Mouse (Mus musculus) retina, postnatal 7 days (tissue): ENCODE measurements around the gene Gm6904.
"Not testable (repeated sequence)": the region's sequence is repeated elsewhere in the genome, so short reads cannot be mapped to it uniquely, and the experiment has no call there.

Experiments
- DNase-seq: peaks from one replicate; pipeline ENCODE4 v3.0.0-alpha.2; 2012; ENCODE audit warnings: low read depth, low spot score

Gm6904 gene

DNA sequence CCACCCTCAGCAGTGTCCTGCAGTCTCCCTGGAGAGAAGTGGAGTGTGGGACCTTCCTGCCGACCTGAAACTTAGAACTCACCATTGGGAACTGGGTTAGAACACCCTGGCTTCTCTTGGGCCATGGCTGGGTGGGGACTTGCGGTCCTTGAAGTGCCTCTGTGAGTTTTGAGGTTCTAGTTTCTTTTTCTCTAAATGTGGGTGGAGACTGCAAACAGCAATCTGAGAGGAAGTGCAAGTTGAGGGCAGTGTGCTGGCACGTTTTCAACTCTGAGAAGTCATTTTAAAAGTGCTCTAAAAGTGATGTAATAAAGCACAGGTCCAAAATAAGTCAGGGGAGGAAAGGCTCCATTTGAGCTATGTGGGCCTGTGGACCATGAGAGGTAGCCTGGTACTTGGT lies at the start of gene Gm6904:
Gm6904 (minus strand) TSS at position 161 of the 400 bp plus-strand sequence.
- DNase-seq = no peak

DNA sequence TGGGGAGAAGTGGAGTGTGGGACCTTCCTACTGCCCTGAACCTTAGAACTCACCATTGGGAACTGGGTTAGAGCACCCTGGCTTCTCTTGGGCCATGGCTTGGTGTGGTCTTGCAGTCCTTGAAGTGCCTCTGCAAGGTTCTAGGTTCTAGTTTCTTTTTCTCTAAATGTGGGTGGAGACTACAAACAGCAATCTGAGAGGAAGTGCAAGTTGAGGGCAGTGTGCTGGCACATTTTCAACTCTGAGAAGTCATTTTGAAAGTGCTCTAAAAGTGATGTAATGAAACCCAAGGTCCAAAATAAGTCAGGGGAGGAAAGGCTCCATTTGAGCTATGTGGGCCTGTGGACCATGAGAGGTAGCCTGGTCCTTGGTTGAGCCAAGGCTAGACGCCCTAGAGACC lies 37.4 kb upstream of the Gm6904 start, which contains the start of gene Phf11a:
Phf11a (minus strand) TSS at position 132 of the 400 bp plus-strand sequence.
- DNase-seq = not testable (repeated sequence)

DNA sequence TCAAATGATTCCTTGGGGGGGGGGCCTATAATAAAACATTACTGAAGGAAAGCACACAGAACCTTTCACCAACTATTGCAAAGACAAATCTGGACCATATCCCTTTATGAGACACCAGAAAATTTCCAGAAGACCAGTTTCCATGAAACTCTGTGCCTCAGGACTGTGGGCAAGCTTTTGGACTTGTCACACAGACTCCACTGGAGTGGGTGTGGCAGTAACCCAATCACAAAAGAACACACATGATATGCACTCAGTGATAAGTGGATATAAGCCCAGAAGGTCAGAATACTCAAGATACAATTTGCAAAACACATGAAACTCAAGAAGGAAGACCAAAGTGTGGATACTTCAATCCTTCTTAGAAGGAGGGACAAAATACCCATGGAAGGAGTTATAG lies 31.8 kb upstream of the Gm6904 start:
- not testable (repeated sequence) for DNase-seq

DNA sequence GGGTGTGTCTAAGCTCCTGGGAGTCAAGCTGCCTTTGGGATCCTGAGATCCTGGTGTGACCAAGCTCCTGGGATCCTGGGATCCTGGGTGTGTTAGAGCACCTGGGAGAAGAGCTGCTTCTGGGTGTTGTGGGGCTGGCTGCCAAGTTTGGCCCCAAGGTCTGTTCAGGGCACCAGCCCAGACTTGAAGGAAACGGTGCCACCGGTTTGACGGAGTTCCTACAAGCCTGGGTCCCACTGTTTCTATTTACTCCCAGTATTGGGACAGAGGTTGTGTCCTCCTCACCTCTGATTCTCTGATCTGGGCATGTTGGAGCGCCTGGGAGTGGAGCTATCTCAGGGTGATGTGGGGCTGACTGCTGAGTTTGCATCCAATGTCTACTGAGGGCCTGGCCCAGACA lies 14.9 kb upstream of the Gm6904 start:
- not testable (repeated sequence) for DNase-seq

DNA sequence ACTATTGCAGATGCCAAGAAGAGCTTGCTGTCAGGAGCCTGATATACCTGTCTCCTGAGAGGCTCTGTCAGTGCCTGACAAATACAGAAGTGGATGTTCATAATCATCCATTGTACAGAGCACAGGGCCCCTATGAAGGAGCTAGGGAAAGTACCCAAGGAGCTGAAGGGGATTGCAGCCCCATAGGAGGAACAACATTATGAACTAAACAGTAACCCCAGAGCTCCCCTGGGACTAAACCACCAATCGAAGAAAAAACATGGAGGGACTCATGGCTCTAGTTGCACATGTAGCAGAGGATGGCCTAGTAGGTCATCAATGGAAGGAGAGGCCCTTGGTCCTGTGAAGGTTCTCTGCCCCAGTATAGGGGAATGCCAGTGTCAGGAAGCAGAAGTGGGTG lies 4.2 kb downstream of the Gm6904 start:
- DNase-seq = not testable (repeated sequence)

DNA sequence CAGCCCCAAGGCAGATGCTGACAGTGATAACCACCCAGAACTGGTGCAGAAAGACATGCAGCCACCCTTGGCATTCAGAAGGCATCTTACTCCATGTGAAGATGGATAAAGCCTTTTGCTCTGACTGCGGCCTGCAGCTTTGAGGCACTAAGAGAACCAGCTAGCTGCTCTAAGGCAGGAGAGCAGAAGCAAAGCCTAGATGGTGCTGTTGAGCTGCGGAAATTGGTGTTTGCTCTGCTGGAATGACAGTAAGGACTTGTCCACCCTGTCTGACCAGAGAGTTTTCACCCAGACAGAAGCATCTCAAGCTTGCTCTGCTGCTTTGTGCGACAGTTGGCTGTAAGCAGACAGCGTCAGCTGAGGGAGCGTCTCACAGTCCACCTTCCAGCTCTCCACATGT lies 9.7 kb downstream of the Gm6904 start:
- DNase-seq = not testable (repeated sequence)

GRCm38 (mm10) chr14:59233635-59234034 lies 26.4 kb downstream of the Gm6904 start:
- DNase-seq = no peak

- no peak for DNase-seq
Observed at GRCm38 (mm10) chr14:59232003-59232402, 28.0 kb downstream of the Gm6904 start.

GRCm38 (mm10) chr14:59230331-59230966 lies 29.6 kb downstream of the Gm6904 start:
- DNase-seq = no peak

- no peak for DNase-seq
Observed at GRCm38 (mm10) chr14:59229822-59230221, 30.2 kb downstream of the Gm6904 start.

DNA sequence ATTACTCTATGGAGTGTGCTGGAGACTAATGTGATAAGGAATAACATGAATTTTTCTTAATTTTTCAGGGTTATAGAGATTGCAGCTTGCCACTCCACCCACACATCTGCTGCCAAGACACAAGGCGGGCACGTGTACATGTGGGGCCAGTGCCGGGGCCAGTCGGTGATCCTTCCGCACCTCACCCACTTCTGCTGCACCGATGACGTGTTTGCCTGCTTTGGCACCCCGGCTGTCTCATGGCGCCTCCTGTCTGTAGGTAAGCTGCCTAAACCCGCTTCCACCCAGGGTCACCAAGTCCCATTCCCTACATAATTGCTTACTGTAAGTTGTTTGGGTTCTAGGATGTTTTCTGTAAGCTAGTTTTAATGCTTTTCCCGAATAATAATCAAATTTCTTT lies 33.8 kb downstream of the Gm6904 start:
- DNase-seq = no peak

DNA sequence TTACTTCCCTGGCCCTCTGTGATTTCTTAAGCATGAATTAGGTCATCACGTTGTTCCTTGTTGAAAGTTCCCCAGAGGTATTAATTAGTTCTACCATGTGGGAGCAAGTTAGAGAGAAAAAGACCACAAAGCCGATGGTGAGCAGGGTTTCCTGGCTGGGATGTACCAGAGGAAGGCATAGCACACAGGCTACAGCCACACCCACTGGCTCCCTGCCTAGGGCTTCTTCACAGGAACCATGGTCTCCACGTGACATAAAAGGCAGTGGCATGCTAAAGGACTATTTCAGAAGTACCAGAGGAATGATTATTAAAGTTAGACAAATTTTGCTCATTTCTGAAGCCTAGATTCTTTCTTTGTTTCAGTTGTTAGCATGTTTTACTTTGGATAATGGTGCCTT lies 40.8 kb downstream of the Gm6904 start:
- no peak for DNase-seq

DNA sequence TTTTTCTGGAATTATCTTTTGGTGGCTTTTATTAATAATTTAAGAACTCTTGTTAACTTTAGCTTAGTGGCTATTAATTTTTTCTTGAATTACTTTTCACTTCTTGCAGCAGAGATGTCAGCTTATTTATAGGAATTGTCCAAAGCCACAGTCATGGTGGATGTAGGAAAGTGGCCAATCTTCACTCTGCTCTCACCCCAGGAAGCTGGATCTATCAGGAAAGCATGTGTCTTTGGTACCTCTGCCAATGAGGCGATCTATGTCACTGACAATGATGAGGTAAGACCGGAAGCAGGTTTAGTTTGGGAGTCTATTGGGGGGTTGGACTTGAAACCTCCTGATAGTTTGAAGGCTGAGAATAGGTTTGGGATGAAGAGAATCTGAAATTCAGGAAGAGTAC lies 50.2 kb downstream of the Gm6904 start:
- no peak for DNase-seq

DNA sequence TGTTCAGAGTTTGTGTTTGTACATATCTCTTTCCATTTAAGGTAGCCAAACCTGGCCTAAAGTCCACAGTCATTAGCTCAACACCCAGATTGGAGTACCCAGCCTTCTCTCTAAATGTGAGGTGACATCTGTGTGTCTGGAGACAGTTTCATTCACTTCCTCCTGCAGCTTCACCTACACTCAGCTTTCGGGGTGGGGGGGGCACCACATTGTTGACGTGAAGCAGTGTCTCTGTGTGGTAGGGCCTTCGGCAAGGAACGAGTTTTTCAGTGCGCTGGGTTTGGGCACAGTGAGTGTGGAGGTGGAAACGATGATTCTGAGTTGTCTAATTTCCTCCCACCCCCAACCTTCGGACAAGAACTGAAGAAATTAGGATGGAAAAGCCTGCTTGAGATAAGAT lies 51.0 kb downstream of the Gm6904 start:
- DNase-seq = no peak

- no peak for DNase-seq
Observed at GRCm38 (mm10) chr14:59205976-59206583, 53.9 kb downstream of the Gm6904 start.

DNA sequence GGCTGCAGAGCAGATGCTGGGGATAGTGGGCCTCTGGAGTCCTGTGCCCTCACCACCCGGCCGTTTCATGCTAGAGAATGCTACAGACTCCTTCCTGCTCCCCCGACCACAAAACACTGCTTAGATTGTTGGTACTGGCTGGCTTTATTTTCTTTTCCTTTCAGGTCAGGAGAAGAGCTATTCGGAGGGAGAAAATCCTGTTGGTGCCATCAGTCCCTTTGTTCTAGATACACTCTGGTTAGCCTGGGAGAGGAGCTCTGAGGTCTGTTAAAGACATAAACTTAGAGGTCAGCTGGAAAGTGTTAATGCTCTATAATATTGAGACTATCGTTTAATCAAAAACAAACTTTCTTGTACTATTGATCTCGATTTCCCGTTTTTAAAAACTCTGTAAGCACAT lies 54.6 kb downstream of the Gm6904 start:
- DNase-seq = no peak

DNA sequence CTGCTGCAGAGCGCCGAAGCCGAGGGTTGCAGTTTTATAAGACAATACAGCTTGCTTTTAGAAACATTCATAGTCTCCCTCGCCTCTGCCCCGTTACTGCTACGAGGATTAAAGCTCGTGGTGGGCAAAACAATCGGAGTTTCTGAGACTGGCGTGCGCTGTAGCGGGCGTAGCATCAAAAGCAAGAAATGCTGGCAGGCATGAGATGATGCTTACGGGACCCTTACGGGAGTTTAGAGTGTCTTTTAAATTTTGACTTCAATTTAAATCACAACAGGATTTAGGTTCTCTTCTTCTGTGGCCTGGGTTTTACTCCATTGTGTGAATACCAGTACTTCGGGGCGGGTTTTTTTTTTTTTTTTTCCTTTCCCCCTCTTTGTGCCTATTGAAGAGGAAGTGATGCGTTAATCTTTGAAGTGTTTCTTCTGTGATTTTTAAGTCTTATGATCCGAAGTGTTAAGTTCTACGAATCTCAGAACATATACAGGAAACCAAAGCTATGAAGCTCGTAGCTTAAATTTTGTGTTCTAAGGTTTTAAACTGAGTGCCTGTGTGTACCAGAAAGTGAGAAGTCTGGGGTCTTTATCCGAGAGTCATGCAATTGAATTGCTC lies 58.3 kb downstream of the Gm6904 start:
- no peak for DNase-seq

DNA sequence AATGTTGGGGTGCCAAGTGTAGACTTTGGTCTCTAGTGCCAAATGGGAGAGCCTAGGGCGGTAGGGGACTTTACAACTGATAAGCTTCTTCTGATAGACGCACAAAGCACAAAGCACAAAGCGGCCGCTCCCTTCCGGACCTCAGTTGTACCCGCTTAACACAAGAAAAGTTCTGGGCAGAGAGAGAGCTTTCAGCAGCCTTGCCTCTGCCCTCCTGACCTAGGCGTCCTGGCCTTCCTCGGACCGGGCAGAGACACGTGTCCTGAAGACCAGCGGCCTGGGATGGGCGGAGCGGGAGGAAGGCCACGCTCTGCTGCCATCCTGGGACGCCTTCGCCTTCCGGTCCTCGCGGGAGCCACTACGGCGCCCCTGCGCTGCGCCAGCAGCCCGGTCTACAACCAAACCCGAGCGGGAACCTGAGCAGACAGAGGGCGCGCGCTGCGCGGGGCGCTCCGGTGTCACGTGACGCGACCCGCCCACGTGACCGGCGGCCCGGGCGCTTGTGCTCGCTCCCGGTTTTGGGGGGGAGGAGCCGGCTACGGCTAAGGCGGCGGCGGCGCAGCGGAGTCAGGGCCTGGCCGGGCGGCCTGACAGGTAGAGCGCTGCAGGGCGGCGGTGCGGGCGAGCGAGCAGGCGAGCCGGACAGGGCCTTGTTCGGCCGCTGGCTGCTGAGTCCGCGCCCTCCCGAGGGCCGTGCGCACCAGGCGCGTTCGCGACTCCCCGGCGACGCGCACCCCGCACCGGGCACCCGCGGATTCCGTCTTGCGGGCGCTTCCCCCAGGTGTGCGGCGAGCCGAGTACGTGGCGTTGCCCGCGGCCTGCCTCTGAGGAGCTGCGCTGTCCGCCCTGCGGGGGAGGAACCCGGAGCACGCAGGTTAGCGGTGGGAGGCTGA lies 59.1 kb downstream of the Gm6904 start, which contains the start of gene Rcbtb1:
Rcbtb1 (plus strand) TSS at position 499 of the 893 bp plus-strand sequence.
- DNase-seq = peak; percentile 85
